Mouse (Mus musculus) ES-CJ7 (cell line): ENCODE data around the gene Olfr780.
"Not testable (repeated sequence)": the region's sequence is repeated elsewhere in the genome, so short reads cannot be mapped to it uniquely, and the experiment has no call there.

Experiments used
- DNase-seq: peaks from one replicate; pipeline ENCODE4 v3.0.0; 2011; ENCODE audit warnings: low read depth, low spot score

Gene Olfr780

GRCm38 (mm10) chr10:129317817-129318216 is at the start of gene Olfr780:
TSS of gene Olfr780 (plus strand) at chr10:129318117.
- DNase-seq, result no peak

- DNase-seq, result no peak
Observed at GRCm38 (mm10) chr10:129271081-129271535, 46.8 kb upstream of the Olfr780 start, which contains the start of gene Olfr777. TSS of gene Olfr777 (minus strand) at chr10:129271485.

GRCm38 (mm10) chr10:129312973-129313372 is 4.9 kb upstream of the Olfr780 start:
- not testable (repeated sequence) for DNase-seq

- not testable (repeated sequence) for DNase-seq
Observed at GRCm38 (mm10) chr10:129313521-129313920, 4.4 kb upstream of the Olfr780 start.

- DNase-seq, result no peak
Observed at GRCm38 (mm10) chr10:129328554-129328953, 10.6 kb downstream of the Olfr780 start, which contains the start of gene Olfr781. TSS of gene Olfr781 (plus strand) at chr10:129328854.

GRCm38 (mm10) chr10:129348550-129348949 is 30.6 kb downstream of the Olfr780 start, which contains the start of gene Olfr782:
TSS of gene Olfr782 (plus strand) at chr10:129348850.
- DNase-seq, result no peak

- DNase-seq, result not testable (repeated sequence)
Observed at GRCm38 (mm10) chr10:129352475-129352874, 34.6 kb downstream of the Olfr780 start.

GRCm38 (mm10) chr10:129356496-129356895 is 38.6 kb downstream of the Olfr780 start:
- DNase-seq, result peak; percentile 53

GRCm38 (mm10) chr10:129357307-129357706 is 39.4 kb downstream of the Olfr780 start:
- DNase-seq, result no peak
